Mouse (Mus musculus) cerebellum, adult 11 months (tissue): ENCODE results near the gene Lgr4.

Experiments
- DNase-seq: peaks from one replicate; pipeline ENCODE4 v3.0.0; 2022

Gene Lgr4

GRCm38 (mm10) chr2:109953048-109953717 lies 35.7 kb downstream of the Lgr4 start:
- DNase-seq, result no peak

- no peak for DNase-seq
Observed at GRCm38 (mm10) chr2:109953893-109954292, 36.4 kb downstream of the Lgr4 start.

- DNase-seq, result no peak
Observed at GRCm38 (mm10) chr2:109955060-109955459, 37.6 kb downstream of the Lgr4 start.

- no peak for DNase-seq
Observed at GRCm38 (mm10) chr2:109955910-109956309, 38.5 kb downstream of the Lgr4 start.

- no peak for DNase-seq
Observed at GRCm38 (mm10) chr2:109956785-109957184, 39.3 kb downstream of the Lgr4 start.

- no peak for DNase-seq
Observed at GRCm38 (mm10) chr2:109958692-109959406, 41.4 kb downstream of the Lgr4 start.

- no peak for DNase-seq
Observed at GRCm38 (mm10) chr2:109959407-109960075, 42.1 kb downstream of the Lgr4 start.

GRCm38 (mm10) chr2:109960246-109960645 lies 42.8 kb downstream of the Lgr4 start:
- DNase-seq, result no peak

- no peak for DNase-seq
Observed at GRCm38 (mm10) chr2:109961174-109961573, 43.7 kb downstream of the Lgr4 start.

GRCm38 (mm10) chr2:109963591-109964258 lies 46.3 kb downstream of the Lgr4 start:
- no peak for DNase-seq

GRCm38 (mm10) chr2:109965753-109966420 lies 48.4 kb downstream of the Lgr4 start:
- DNase-seq, result no peak

GRCm38 (mm10) chr2:109966863-109967262 lies 49.4 kb downstream of the Lgr4 start:
- DNase-seq, result no peak

- no peak for DNase-seq
Observed at GRCm38 (mm10) chr2:109969381-109969780, 51.9 kb downstream of the Lgr4 start.

- DNase-seq, result no peak
Observed at GRCm38 (mm10) chr2:109969926-109970532, 52.6 kb downstream of the Lgr4 start.

GRCm38 (mm10) chr2:109970744-109971410 lies 53.4 kb downstream of the Lgr4 start:
- DNase-seq, result no peak

- no peak for DNase-seq
Observed at GRCm38 (mm10) chr2:109972310-109972709, 54.9 kb downstream of the Lgr4 start.

- no peak for DNase-seq
Observed at GRCm38 (mm10) chr2:109972922-109973321, 55.5 kb downstream of the Lgr4 start.

- no peak for DNase-seq
Observed at GRCm38 (mm10) chr2:109974807-109975206, 57.4 kb downstream of the Lgr4 start.

- DNase-seq, result no peak
Observed at GRCm38 (mm10) chr2:109976181-109976580, 58.7 kb downstream of the Lgr4 start.

- no peak for DNase-seq
Observed at GRCm38 (mm10) chr2:109977322-109977721, 59.9 kb downstream of the Lgr4 start.

GRCm38 (mm10) chr2:109979209-109979608 lies 61.8 kb downstream of the Lgr4 start:
- no peak for DNase-seq

GRCm38 (mm10) chr2:109983435-109983834 lies 66.0 kb downstream of the Lgr4 start:
- DNase-seq, result no peak
